Mouse (Mus musculus): ENCODE data around the gene Zfp622. TPM values are rescaled to one million over a fixed set of nuclear protein-coding genes. Genes with fewer than 3 reads are reported as not detected.
"Not testable (repeated sequence)": the region's sequence is repeated elsewhere in the genome, so short reads cannot be mapped to it uniquely, and the experiment has no call there.

The Zfp622 gene
- total and polyA plus RNA-seq, 2 experiments from 2014 or later: 33.9 to 35.6 TPM

DNA sequence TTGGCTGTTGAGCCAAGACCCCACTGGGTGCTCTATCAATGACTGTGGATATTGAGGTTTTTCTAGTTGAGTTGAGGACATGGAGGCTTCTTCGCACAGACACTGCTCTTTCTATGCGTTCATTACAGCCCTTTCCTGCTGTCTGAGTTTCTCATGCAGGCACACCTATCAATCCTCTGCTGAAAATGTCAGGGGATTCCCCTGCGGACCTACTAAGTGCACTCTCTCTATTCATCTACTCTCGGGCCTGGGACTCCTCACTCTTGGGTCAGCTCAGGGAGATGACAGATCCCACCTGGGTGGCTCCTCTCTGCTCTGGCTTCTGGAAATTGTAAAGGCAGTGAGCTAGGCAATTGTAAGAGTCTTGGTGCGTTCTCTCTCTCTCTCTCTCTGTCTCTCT is 23.9 kb upstream of the Zfp622 start:
- H3K27me3 ChIP-seq (ENCODE audit: insufficient read depth, low read length): no peaks in the 10 kb centered on the region
- WGBS: 82% methylated on average over 5 of the region's 5 CpGs

DNA sequence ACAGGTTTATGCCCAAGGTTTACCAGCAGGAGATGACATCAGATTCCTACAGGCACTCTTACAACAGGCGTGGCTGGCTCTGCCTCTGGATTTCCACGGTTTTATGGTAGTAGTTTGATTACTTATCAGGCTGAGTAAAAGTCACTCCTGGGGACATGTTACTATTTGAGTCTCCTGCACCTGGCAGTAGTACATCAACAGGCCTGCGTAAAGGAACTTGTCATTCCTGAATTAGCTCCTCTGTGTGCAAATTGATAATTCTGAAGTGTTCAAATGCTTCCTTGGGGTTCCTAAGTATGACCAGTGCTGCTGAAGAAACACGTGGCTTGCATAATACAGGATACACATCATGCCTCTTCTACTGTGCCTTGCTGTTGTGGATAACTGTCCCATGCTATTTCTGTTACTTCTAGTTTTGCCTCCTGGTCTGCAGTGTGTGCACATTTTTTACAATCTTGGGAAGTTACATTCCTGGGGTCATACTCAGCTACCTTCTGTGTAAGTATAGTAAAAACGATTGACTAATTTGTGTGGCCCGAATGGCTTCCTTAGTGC is 17.9 kb upstream of the Zfp622 start:
- Histone ChIP-seq H3K27me3 (ENCODE audit: insufficient read depth, low read length) (no peaks in the 10 kb centered on the region), H3K27ac (ENCODE audit: low read depth, low read length) (no peak overlapping the region), H3K4me1 (ENCODE audit: insufficient read depth, low read length) (no peaks in the 10 kb centered on the region), H3K36me3 (ENCODE audit: insufficient read depth, low read length) (no peaks in the 10 kb centered on the region; the same call in 1 of the 2 replicates), H3K4me2 (ENCODE audit: low read depth, low read length, poor library complexity, severe bottlenecking) (no peak overlapping the region), H3K9me3 (ENCODE audit: low read length) (no peaks in the 10 kb centered on the region), H3K4me3 (ENCODE audit: low read depth, low read length) (no peak overlapping the region), H3K9ac (replicated peaks; ENCODE audit: low read length, poor library complexity, severe bottlenecking) (no peak overlapping the region)
- WGBS: 81% methylated on average over 6 of the region's 6 CpGs
- DNase-seq (ENCODE audit: low spot score) (no peak), ATAC-seq (ENCODE audit: low FRiP score) (no peak)
- no peak for TF ChIP-seq CTCF (IDR thresholded peaks at IDR 0.05)

More for the DNA sequence above, 23.9 kb upstream of the Zfp622 start:
- no peak overlapping the region for H3K27ac ChIP-seq (ENCODE audit: low read depth, low read length)
- no peak overlapping the region for H3K9ac ChIP-seq (replicated peaks; ENCODE audit: low read length, poor library complexity, severe bottlenecking)
- H3K4me1 ChIP-seq (ENCODE audit: insufficient read depth, low read length): peaks cover 6% of the 10 kb centered on the region; the same call in 1 of the 2 replicates
- no peak overlapping the region for H3K4me2 ChIP-seq (ENCODE audit: low read depth, low read length, poor library complexity, severe bottlenecking)
- no peaks in the 10 kb centered on the region for H3K9me3 ChIP-seq (ENCODE audit: low read length)
- DNase-seq (ENCODE audit: low spot score) (no peak), ATAC-seq (ENCODE audit: low FRiP score) (no peak)
- no peak overlapping the region for H3K4me3 ChIP-seq (ENCODE audit: low read depth, low read length)
- no peak for TF ChIP-seq CTCF (IDR thresholded peaks at IDR 0.05)
- H3K36me3 ChIP-seq (ENCODE audit: insufficient read depth, low read length): no peaks in the 10 kb centered on the region

GRCm38 (mm10) chr15:25971596-25971995 is 12.6 kb upstream of the Zfp622 start:
- Histone ChIP-seq H3K9ac (replicated peaks; ENCODE audit: low read length, poor library complexity, severe bottlenecking) (no peak overlapping the region), H3K27ac (ENCODE audit: low read depth, low read length) (no peak overlapping the region), H3K9me3 (ENCODE audit: low read length) (no peaks in the 10 kb centered on the region), H3K4me1 (ENCODE audit: insufficient read depth, low read length) (no peaks in the 10 kb centered on the region), H3K4me3 (ENCODE audit: low read depth, low read length) (no peak overlapping the region), H3K27me3 (ENCODE audit: insufficient read depth, low read length) (no peaks in the 10 kb centered on the region), H3K36me3 (ENCODE audit: insufficient read depth, low read length) (peaks cover 3% of the 10 kb centered on the region), H3K4me2 (ENCODE audit: low read depth, low read length, poor library complexity, severe bottlenecking) (no peak overlapping the region)
- 91% methylated on average over 9 of the region's 9 CpGs for WGBS
- TF ChIP-seq CTCF (IDR thresholded peaks at IDR 0.05): no peak
- no peak for ATAC-seq (ENCODE audit: low FRiP score)
- DNase-seq (ENCODE audit: low spot score): no peak

DNA sequence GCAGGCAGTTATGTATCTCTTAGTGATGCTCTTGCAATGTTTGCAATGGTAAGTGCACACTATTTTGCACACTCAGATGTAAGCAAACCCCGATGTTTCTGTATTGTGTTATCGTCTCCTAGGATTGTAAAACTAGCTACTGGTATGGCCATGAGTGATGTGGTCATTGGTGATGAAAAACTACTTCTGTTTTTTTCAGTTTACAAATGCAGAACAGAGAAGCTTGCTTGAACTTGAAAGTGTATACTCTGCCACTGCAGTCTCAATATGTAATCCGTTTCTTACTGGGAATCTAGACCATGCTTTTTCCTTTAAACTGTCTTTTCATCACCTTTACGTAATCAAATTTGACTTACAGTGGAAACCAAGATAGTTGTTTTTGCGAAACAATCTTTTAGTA is 11.4 kb upstream of the Zfp622 start:
- DNase-seq (ENCODE audit: low spot score) (no peak), ATAC-seq (ENCODE audit: low FRiP score) (no peak)
- H3K9me3 ChIP-seq (ENCODE audit: low read length): no peaks in the 10 kb centered on the region
- H3K36me3 ChIP-seq (ENCODE audit: insufficient read depth, low read length): peaks cover 3% of the 10 kb centered on the region
- H3K4me3 ChIP-seq (ENCODE audit: low read depth, low read length): no peak overlapping the region
- H3K4me2 ChIP-seq (ENCODE audit: low read depth, low read length, poor library complexity, severe bottlenecking): no peak overlapping the region
- H3K9ac ChIP-seq (replicated peaks; ENCODE audit: low read length, poor library complexity, severe bottlenecking): no peak overlapping the region
- 92% methylated on average over 5 of the region's 5 CpGs for WGBS
- no peaks in the 10 kb centered on the region for H3K27me3 ChIP-seq (ENCODE audit: insufficient read depth, low read length)
- H3K27ac ChIP-seq (ENCODE audit: low read depth, low read length): no peak overlapping the region
- no peak for TF ChIP-seq CTCF (IDR thresholded peaks at IDR 0.05)
- H3K4me1 ChIP-seq (ENCODE audit: insufficient read depth, low read length): no peaks in the 10 kb centered on the region

DNA sequence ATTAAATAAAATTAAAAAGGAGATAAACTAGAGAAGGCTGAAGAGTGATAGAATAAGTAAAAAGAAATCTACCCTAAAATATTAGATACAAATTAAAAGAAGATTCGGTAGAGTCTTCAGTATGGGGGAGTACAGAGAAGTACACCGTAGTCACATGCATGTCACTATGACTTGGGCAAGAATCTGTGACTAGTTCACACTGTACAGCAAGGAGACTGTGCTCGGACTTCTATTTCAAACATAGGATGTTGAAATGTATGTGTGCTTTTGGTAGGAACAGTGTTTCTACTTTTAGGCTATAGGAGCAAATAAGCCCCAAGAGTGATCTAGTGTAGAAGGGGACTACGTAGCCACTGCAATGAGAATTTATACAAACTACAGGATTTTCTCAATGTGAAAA is 9.8 kb upstream of the Zfp622 start:
- peaks cover 3% of the 10 kb centered on the region; the same call in 1 of the 2 replicates for H3K36me3 ChIP-seq (ENCODE audit: insufficient read depth, low read length)
- no peak for DNase-seq (ENCODE audit: low spot score)
- no peak overlapping the region for H3K4me2 ChIP-seq (ENCODE audit: low read depth, low read length, poor library complexity, severe bottlenecking)
- 91% methylated on average over 4 of the region's 4 CpGs for WGBS
- H3K4me1 ChIP-seq (ENCODE audit: insufficient read depth, low read length): no peaks in the 10 kb centered on the region
- no peak overlapping the region for H3K27ac ChIP-seq (ENCODE audit: low read depth, low read length)
- no peak overlapping the region for H3K4me3 ChIP-seq (ENCODE audit: low read depth, low read length)
- no peak for ATAC-seq (ENCODE audit: low FRiP score)
- no peak overlapping the region for H3K9ac ChIP-seq (replicated peaks; ENCODE audit: low read length, poor library complexity, severe bottlenecking)
- no peaks in the 10 kb centered on the region for H3K27me3 ChIP-seq (ENCODE audit: insufficient read depth, low read length)
- H3K9me3 ChIP-seq (ENCODE audit: low read length): no peaks in the 10 kb centered on the region
- TF ChIP-seq CTCF (IDR thresholded peaks at IDR 0.05): no peak

DNA sequence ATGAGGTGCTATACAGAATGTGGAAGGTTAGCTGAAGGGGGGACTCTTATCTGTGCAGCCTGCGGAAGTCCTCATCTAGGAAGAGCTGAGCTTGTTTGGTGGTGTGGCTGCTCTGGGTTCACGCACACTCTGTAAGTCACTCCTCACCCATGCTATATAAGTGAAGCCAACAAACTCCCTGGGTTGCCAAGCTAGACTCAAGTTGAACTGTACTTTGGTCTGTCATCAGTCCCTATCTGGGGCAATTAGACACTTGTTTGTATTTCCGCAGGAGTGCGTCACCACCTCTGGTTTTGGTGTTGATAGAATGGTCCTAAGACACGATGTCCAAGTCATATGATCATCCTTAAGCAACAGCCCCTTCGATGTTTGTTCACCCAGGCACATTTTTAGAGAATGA is 8.4 kb upstream of the Zfp622 start:
- Histone ChIP-seq H3K4me2 (ENCODE audit: low read depth, low read length, poor library complexity, severe bottlenecking) (no peak overlapping the region), H3K4me3 (ENCODE audit: low read depth, low read length) (no peak overlapping the region), H3K27ac (ENCODE audit: low read depth, low read length) (no peak overlapping the region), H3K9ac (replicated peaks; ENCODE audit: low read length, poor library complexity, severe bottlenecking) (no peak overlapping the region), H3K9me3 (ENCODE audit: low read length) (no peaks in the 10 kb centered on the region), H3K36me3 (ENCODE audit: insufficient read depth, low read length) (peaks cover 3% of the 10 kb centered on the region; the same call in 1 of the 2 replicates), H3K4me1 (ENCODE audit: insufficient read depth, low read length) (no peaks in the 10 kb centered on the region), H3K27me3 (ENCODE audit: insufficient read depth, low read length) (no peaks in the 10 kb centered on the region)
- 91% methylated on average over 6 of the region's 6 CpGs for WGBS
- no peak for DNase-seq (ENCODE audit: low spot score)
- ATAC-seq (ENCODE audit: low FRiP score): no peak
- no peak for TF ChIP-seq CTCF (IDR thresholded peaks at IDR 0.05)

- WGBS: 15% methylated on average over 6 of the region's 6 CpGs
- peak; percentile 65 for ATAC-seq (ENCODE audit: low FRiP score)
- peak overlapping the region; percentile 91 for H3K4me2 ChIP-seq (ENCODE audit: low read depth, low read length, poor library complexity, severe bottlenecking)
- peaks cover 11% of the 10 kb centered on the region; the same call in 1 of the 2 replicates for H3K4me1 ChIP-seq (ENCODE audit: insufficient read depth, low read length)
- H3K4me3 ChIP-seq (ENCODE audit: low read depth, low read length): peak overlapping the region; percentile 99
- not testable (repeated sequence) for H3K36me3 ChIP-seq (ENCODE audit: insufficient read depth, low read length); DNase-seq (ENCODE audit: low spot score); H3K27me3 ChIP-seq (ENCODE audit: insufficient read depth, low read length); H3K9me3 ChIP-seq (ENCODE audit: low read length)
- peak overlapping the region; percentile 81 for H3K9ac ChIP-seq (replicated peaks; ENCODE audit: low read length, poor library complexity, severe bottlenecking)
- peak overlapping the region; percentile 75 for H3K27ac ChIP-seq (ENCODE audit: low read depth, low read length)
Observed at GRCm38 (mm10) chr15:25983614-25984013, 552 bp upstream of the Zfp622 start.

Measured in midbrain, postnatal 0 days (tissue).